ENCODE assay signal across 8 mouse cellular contexts in the genomic region with DNA sequence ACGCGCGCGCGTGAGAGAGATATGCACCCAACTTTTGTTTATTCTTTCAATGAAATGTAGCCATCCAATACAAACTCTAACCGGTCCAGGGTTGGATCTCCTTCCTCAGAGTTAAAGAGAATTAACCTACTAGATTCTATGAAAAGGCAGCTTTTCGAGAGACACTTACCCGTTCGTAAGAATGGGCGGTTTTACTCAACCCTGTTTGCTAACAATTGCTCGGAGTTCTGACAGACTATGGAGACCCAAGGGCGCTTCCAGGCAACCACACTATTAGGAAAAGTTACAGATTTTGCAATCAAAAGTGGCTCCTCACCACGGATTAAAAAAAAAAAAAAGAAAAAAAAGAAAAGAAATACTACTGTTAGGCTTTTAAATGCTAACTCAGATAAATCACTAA. TPM values are rescaled to one million over a fixed set of nuclear protein-coding genes. Genes with fewer than 3 reads are reported as not detected.
DNase-seq lines count a peak whose midpoint lies in the region; ATAC-seq and TF ChIP-seq lines count a peak whose summit lies in the region.

No protein-coding gene starts in this region.

- peaks cover 6% of the 10 kb centered on the region for H3K4me1 ChIP-seq in kidney, embryonic 15.5 days
- no peaks in the 10 kb centered on the region for H3K4me1 ChIP-seq in kidney, adult 2 months (ENCODE audit: control insufficient read depth, insufficient read depth, low read length)
- H3K4me1 ChIP-seq in embryonic facial prominence, embryonic 13.5 days = peaks cover 12% of the 10 kb centered on the region
- 0 out of 2 replicates have a peak, but pooled peaks cover 4% of the 10 kb centered on the region for H3K4me1 ChIP-seq in intestine, postnatal 0 days (replicated peaks; ENCODE audit: control insufficient read depth, insufficient read depth, low read length)

- WGBS in kidney, embryonic 15.5 days = 7% methylated on average over 13 of the region's 13 CpGs
- WGBS in kidney, adult 2 months = 26% methylated on average over 13 of the region's 13 CpGs
- WGBS in embryonic facial prominence, embryonic 13.5 days = 5% methylated on average over 13 of the region's 13 CpGs
- WGBS in intestine, postnatal 0 days = 20% methylated on average over 13 of the region's 13 CpGs

- peak overlapping the region; percentile 90 for H3K27ac ChIP-seq in kidney, embryonic 15.5 days
- no peak overlapping the region for H3K27ac ChIP-seq in kidney, adult 2 months (ENCODE audit: insufficient read depth, low read depth, low read length)
- peak overlapping the region; percentile 99 for H3K27ac ChIP-seq in embryonic facial prominence, embryonic 13.5 days
- no peak overlapping the region for H3K27ac ChIP-seq in intestine, postnatal 0 days (ENCODE audit: low read depth, low read length)

- H3K4me2 ChIP-seq in kidney, embryonic 15.5 days = peak overlapping the region; percentile 80
- H3K4me2 ChIP-seq in embryonic facial prominence, embryonic 13.5 days = peak overlapping the region; percentile 69
- peak overlapping the region; percentile 90 for H3K4me2 ChIP-seq in intestine, postnatal 0 days (replicated peaks; ENCODE audit: low read depth)

- no peaks in the 10 kb centered on the region for H3K9me3 ChIP-seq in kidney, embryonic 15.5 days (replicated peaks)
- no peaks in the 10 kb centered on the region for H3K9me3 ChIP-seq in embryonic facial prominence, embryonic 13.5 days
- no peaks in the 10 kb centered on the region for H3K9me3 ChIP-seq in intestine, postnatal 0 days (ENCODE audit: control insufficient read depth)

- no peaks in the 10 kb centered on the region for H3K27me3 ChIP-seq in kidney, embryonic 15.5 days
- no peaks in the 10 kb centered on the region; the same call in 1 of the 2 replicates for H3K27me3 ChIP-seq in kidney, adult 2 months (replicated peaks; ENCODE audit: control insufficient read depth, insufficient read depth, low read length)
- H3K27me3 ChIP-seq in embryonic facial prominence, embryonic 13.5 days = no peaks in the 10 kb centered on the region
- H3K27me3 ChIP-seq in intestine, postnatal 0 days (replicated peaks; ENCODE audit: control insufficient read depth, insufficient read depth, low read length) = no peaks in the 10 kb centered on the region

- no peak for TF ChIP-seq CTCF in kidney, adult 2 months (conservative IDR thresholded peaks at IDR 0.05; ENCODE audit: insufficient read depth, insufficient read length, low read depth, low read length)
- no peak for TF ChIP-seq CTCF in intestine, postnatal 0 days (IDR thresholded peaks at IDR 0.05; ENCODE audit: low read depth)

- TF ChIP-seq POLR2A in kidney, adult 2 months (IDR thresholded peaks at IDR 0.05; ENCODE audit: low read depth, low read length) = no peak

- no peak for ATAC-seq in kidney, embryonic 15.5 days (replicated peaks; ENCODE audit: low FRiP score)
- no peak for ATAC-seq in embryonic facial prominence, embryonic 13.5 days (ENCODE audit: insufficient number of reproducible peaks, insufficient read depth, low FRiP score, low TSS enrichment, low read depth)
- no peak for ATAC-seq in intestine, postnatal 0 days

- no peaks in the 10 kb centered on the region for H3K36me3 ChIP-seq in kidney, embryonic 15.5 days
- no peaks in the 10 kb centered on the region for H3K36me3 ChIP-seq in kidney, adult 2 months (ENCODE audit: control insufficient read depth, insufficient read depth, low read length)
- no peaks in the 10 kb centered on the region for H3K36me3 ChIP-seq in embryonic facial prominence, embryonic 13.5 days
- H3K36me3 ChIP-seq in intestine, postnatal 0 days (ENCODE audit: control insufficient read depth, insufficient read depth) = no peaks in the 10 kb centered on the region

- peak overlapping the region; percentile 77 for H3K4me3 ChIP-seq in kidney, embryonic 15.5 days (replicated peaks)
- H3K4me3 ChIP-seq in kidney, adult 2 months (ENCODE audit: insufficient read depth, low read depth, low read length) = no peak overlapping the region
- H3K4me3 ChIP-seq in embryonic facial prominence, embryonic 13.5 days = peak overlapping the region; percentile 86
- peak overlapping the region; percentile 77 for H3K4me3 ChIP-seq in intestine, postnatal 0 days (ENCODE audit: low read depth, low read length)

- 0 out of 2 replicates have a peak overlapping the region, but pooled peaks have one; percentile 72 for H3K9ac ChIP-seq in kidney, embryonic 15.5 days
- peak overlapping the region; percentile 90 for H3K9ac ChIP-seq in embryonic facial prominence, embryonic 13.5 days
- no peak overlapping the region for H3K9ac ChIP-seq in intestine, postnatal 0 days (ENCODE audit: low read depth, low read length)

- DNase-seq in kidney, adult 2 months = no peak
- DNase-seq in neural tube, embryonic 10.5 days (ENCODE audit: extremely low spot score, low spot score) = peak; percentile 23
- DNase-seq in ovary, postnatal 36 days (ENCODE audit: low spot score) = no peak
- DNase-seq in thymus, postnatal 10 days (ENCODE audit: low spot score in 2 of 2) = no peak
- no peak for DNase-seq in urinary bladder, postnatal 4 days (ENCODE audit: low spot score in 2 of 2)

RNA-seq across cellular contexts. Expression of a gene that starts 0.5 kb away (rescaled TPM):
- 22.2 and 23.5 TPM in 2 replicates for polyA plus RNA-seq in kidney, embryonic 15.5 days (2015; fragmentation: Nextera tagmentation; extraction: Ambion mirVana)
- 8.0 and 8.6 TPM in 2 replicates for polyA plus RNA-seq in kidney, adult 2 months (2012; rRNA removed)
- 37.9 and 38.7 TPM in 2 replicates for polyA plus RNA-seq in embryonic facial prominence, embryonic 13.5 days (2015; fragmentation: Nextera tagmentation; extraction: Ambion mirVana)
- 5.8 and 6.3 TPM in 2 replicates for polyA plus RNA-seq in intestine, postnatal 0 days (2015; fragmentation: Nextera tagmentation; extraction: Ambion mirVana)

Comparison
In these comparisons a context has a peak if more than half of its experiments do, and no peak if none do; other contexts are left out.
1. H3K27ac ChIP-seq: peak in kidney, embryonic 15.5 days (single experiment) and embryonic facial prominence, embryonic 13.5 days (single experiment); none in kidney, adult 2 months (single experiment) and intestine, postnatal 0 days (single experiment).
2. Peak in every context shown above with its lines, with median percentiles within 50 percentile points of each other: H3K4me2 ChIP-seq.